Mouse (Mus musculus) testis, adult 2 months (tissue): ENCODE measurements around the gene Irak1bp1.

ENCODE experiments used
- CTCF ChIP-seq: fragments of 200-500 bp; IDR thresholded peaks from 2 replicates; pipeline ENCODE4 v1.5.1; 2012; ENCODE audit warnings: low read depth, mild to moderate bottlenecking, inconsistent platforms, low read length, moderate library complexity; ENCODE audit not compliant: control insufficient read depth, insufficient read depth, insufficient replicate concordance
- POLR2A ChIP-seq: fragments of 200-500 bp; IDR thresholded peaks from 2 replicates; pipeline ENCODE4 v1.6.1; 2012; ENCODE audit warnings: low read depth, mild to moderate bottlenecking, inconsistent platforms, low read length, moderate library complexity; ENCODE audit not compliant: control insufficient read depth

- TF ChIP-seq POLR2A = no peak
- no peak for TF ChIP-seq CTCF
These were observed 29.0 kb upstream of the Irak1bp1 start for GRCm38 (mm10) chr9:82800360-82800759.
